In the genomic region with DNA sequence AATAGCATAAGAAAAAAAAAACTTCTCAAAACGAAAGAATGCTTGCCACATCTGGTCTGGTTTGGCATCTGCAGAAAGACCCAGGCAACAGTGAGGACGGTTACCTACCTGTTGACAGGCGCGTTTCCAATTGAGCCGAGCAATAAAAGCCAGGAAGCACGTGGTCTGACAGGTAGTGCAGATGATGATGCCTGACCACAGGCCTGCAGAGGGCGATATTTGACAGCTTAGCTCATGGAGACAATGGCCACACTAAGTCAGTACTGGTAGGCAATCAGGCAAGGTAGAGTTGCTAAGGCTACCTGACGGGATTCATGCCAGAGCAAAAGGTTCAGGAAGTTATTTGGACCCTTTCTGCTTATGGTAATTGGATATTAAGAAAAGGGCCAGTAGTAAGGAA, we compare ENCODE assay signal across 8 mouse cellular contexts. TPM values are rescaled to one million over a fixed set of nuclear protein-coding genes. Genes with fewer than 3 reads are reported as not detected.
A peak's percentile ranks its signal among the peaks of the same experiment; 100 is the strongest.
DNase-seq lines count a peak whose midpoint lies in the region; ATAC-seq and TF ChIP-seq lines count a peak whose summit lies in the region.
"Had no signal": no experiment of that assay in that cellular context is flagged by ENCODE, and none has a peak within 500 bp of the region (broad histone marks: within the 10 kb centered on the region; RNA-seq: fewer than 3 reads in every experiment).

No protein-coding gene starts in this region.

- peak; percentile 89 for DNase-seq in ZHBTc4 (ENCODE audit: low read depth, low spot score)
- peak; percentile 82 for DNase-seq in embryo, embryonic 10 days (ENCODE audit: low spot score)
- DNase-seq in heart, postnatal 4 days: peak; percentile 83
- DNase-seq in layer of hippocampus, postnatal 25 days (ENCODE audit: extremely low spot score in 1 of 2, low spot score in 1 of 2): peak; percentile 32 to 52
- DNase-seq in spleen, postnatal 36 days (ENCODE audit: low spot score in 2 of 2): peak; percentile 56 to 60

- no peak overlapping the region for H3K27ac ChIP-seq in ES-Bruce4 (ENCODE audit: insufficient read depth, low read length)
- H3K27ac ChIP-seq: lung, embryonic 15.5 days had no signal

- no peak overlapping the region for H3K9ac ChIP-seq in ES-Bruce4 (ENCODE audit: low read depth, poor library complexity, severe bottlenecking)
- H3K9ac ChIP-seq: lung, embryonic 15.5 days had no signal

- TF ChIP-seq CTCF in ES-Bruce4 (IDR thresholded peaks at IDR 0.05; ENCODE audit: low read depth, low read length): peak; percentile 96

- no peaks in the 10 kb centered on the region for H3K36me3 ChIP-seq in ES-Bruce4 (ENCODE audit: control insufficient read depth, insufficient read depth, low read length, poor library complexity, severe bottlenecking)
- H3K36me3 ChIP-seq: lung, embryonic 15.5 days had no signal

- no peaks in the 10 kb centered on the region for H3K4me1 ChIP-seq in ES-Bruce4 (ENCODE audit: control insufficient read depth, insufficient read depth, low read length)
- H3K4me1 ChIP-seq: lung, embryonic 15.5 days had no signal

- ATAC-seq in megakaryocyte progenitor cell, adult 5-6 weeks (replicated peaks; ENCODE audit: poor library complexity): peak; percentile 81

- no peak overlapping the region for H3K4me3 ChIP-seq in ES-Bruce4 (ENCODE audit: low read depth, low read length)
- H3K4me3 ChIP-seq: lung, embryonic 15.5 days had no signal

- no peak for TF ChIP-seq POLR2A in ES-Bruce4 (IDR thresholded peaks at IDR 0.05; ENCODE audit: insufficient read depth, low read length)

- no peaks in the 10 kb centered on the region for H3K9me3 ChIP-seq in ES-Bruce4 (replicated peaks; ENCODE audit: control insufficient read depth, insufficient read depth, low read length, poor library complexity, severe bottlenecking)
- H3K9me3 ChIP-seq: lung, embryonic 15.5 days had no signal

- no peaks in the 10 kb centered on the region for H3K27me3 ChIP-seq in ES-Bruce4 (ENCODE audit: control insufficient read depth, insufficient read depth, low read length, poor library complexity, severe bottlenecking)

- 0 out of 2 replicates have a peak, but pooled peaks have one; percentile 34 for TF ChIP-seq EP300 in ES-Bruce4 (IDR thresholded peaks at IDR 0.05; ENCODE audit: insufficient read depth, low read depth, low read length)

RNA-seq across cellular contexts. Expression of a gene that starts 6.7 kb away (rescaled TPM):
- polyA plus RNA-seq in ES-Bruce4 (2011; ENCODE audit: insufficient read depth, insufficient read length, low read depth, missing spikeins): not detected in 2 replicates
- total RNA-seq in heart, postnatal 4 days (2021): under 1 TPM; 0.11 to 0.12 TPM
- not detected for total RNA-seq in layer of hippocampus, postnatal 25 days (2021)
- not detected in 2 replicates for total RNA-seq in megakaryocyte progenitor cell, adult 5-6 weeks (2015)
- not detected in 2 replicates for total RNA-seq in megakaryocyte progenitor cell, adult 5-6 weeks (2017)

RNA-seq across cellular contexts. Expression of a gene that starts 28.8 kb away (rescaled TPM):
- polyA plus RNA-seq in ES-Bruce4 (2011; ENCODE audit: insufficient read depth, insufficient read length, low read depth, missing spikeins): 0.43 TPM in 1 of 2 replicates, not detected in the other
- total RNA-seq in heart, postnatal 4 days (2021): 10 to 100 TPM; 30.7 to 36.2 TPM
- 1 to 10 TPM; 1.2 to 2.8 TPM for total RNA-seq in layer of hippocampus, postnatal 25 days (2021)
- not detected in 2 replicates for total RNA-seq in megakaryocyte progenitor cell, adult 5-6 weeks (2015)
- total RNA-seq in megakaryocyte progenitor cell, adult 5-6 weeks (2017): not detected in 2 replicates

Comparison
In these comparisons a context has a peak if more than half of its experiments do, and no peak if none do; other contexts are left out.
1. RNA of a gene that starts 28.8 kb away (total RNA-seq): 30.7 to 36.2 TPM in heart, postnatal 4 days; 1.2 to 2.8 TPM in layer of hippocampus, postnatal 25 days and not detected in megakaryocyte progenitor cell, adult 5-6 weeks; every median in the first group is over 4 times any median in the second.
2. Peak in every context shown above with its lines, with median percentiles within 50 percentile points of each other: DNase-seq.